Mouse (Mus musculus): ENCODE measurements around the gene Pdzk1.

Gene Pdzk1

GRCm38 (mm10) chr3:96828984-96829383 is at the start of gene Pdzk1, which contains the start of gene Cd160:
Pdzk1 (plus strand) TSS chr3:96829284.
Cd160 (minus strand) TSS chr3:96829351.
- DNase-seq (ENCODE audit: low spot score) = no peak

- no peak for DNase-seq (ENCODE audit: low spot score)
These were observed 46.8 kb upstream of the Pdzk1 start for GRCm38 (mm10) chr3:96782236-96782635.

- DNase-seq (ENCODE audit: low spot score) = no peak
These were observed 41.3 kb upstream of the Pdzk1 start for GRCm38 (mm10) chr3:96787784-96788183.

- DNase-seq (ENCODE audit: low spot score) = no peak
These were observed 40.6 kb upstream of the Pdzk1 start for GRCm38 (mm10) chr3:96788506-96788905.

- no peak for DNase-seq (ENCODE audit: low spot score)
These were observed 28.8 kb upstream of the Pdzk1 start for GRCm38 (mm10) chr3:96800254-96800653.

- DNase-seq (ENCODE audit: low spot score) = no peak
These were observed 26.9 kb upstream of the Pdzk1 start for GRCm38 (mm10) chr3:96802214-96802613.

- DNase-seq (ENCODE audit: low spot score) = no peak
These were observed 20.9 kb upstream of the Pdzk1 start for GRCm38 (mm10) chr3:96808136-96808535.

GRCm38 (mm10) chr3:96808651-96809050 is 20.4 kb upstream of the Pdzk1 start:
- DNase-seq (ENCODE audit: low spot score) = no peak

- no peak for DNase-seq (ENCODE audit: low spot score)
These were observed 17.9 kb upstream of the Pdzk1 start for GRCm38 (mm10) chr3:96811232-96811631.

GRCm38 (mm10) chr3:96812395-96813091 is 16.5 kb upstream of the Pdzk1 start:
- peak; percentile 91 for DNase-seq (ENCODE audit: low spot score)

GRCm38 (mm10) chr3:96813106-96813505 is 16.0 kb upstream of the Pdzk1 start:
- DNase-seq (ENCODE audit: low spot score) = no peak

GRCm38 (mm10) chr3:96813591-96814244 is 15.4 kb upstream of the Pdzk1 start:
- no peak for DNase-seq (ENCODE audit: low spot score)

- DNase-seq (ENCODE audit: low spot score) = no peak
These were observed 14.7 kb upstream of the Pdzk1 start for GRCm38 (mm10) chr3:96814342-96814741.

GRCm38 (mm10) chr3:96820116-96820915 is 8.8 kb upstream of the Pdzk1 start:
- no peak for DNase-seq (ENCODE audit: low spot score)

GRCm38 (mm10) chr3:96821581-96821980 is 7.5 kb upstream of the Pdzk1 start:
- DNase-seq (ENCODE audit: low spot score) = no peak

GRCm38 (mm10) chr3:96823701-96824100 is 5.4 kb upstream of the Pdzk1 start:
- no peak for DNase-seq (ENCODE audit: low spot score)

- DNase-seq (ENCODE audit: low spot score) = no peak
These were observed 4.5 kb upstream of the Pdzk1 start for GRCm38 (mm10) chr3:96824614-96825013.

GRCm38 (mm10) chr3:96825261-96825660 is 3.8 kb upstream of the Pdzk1 start:
- DNase-seq (ENCODE audit: low spot score) = no peak

- no peak for DNase-seq (ENCODE audit: low spot score)
These were observed 698 bp upstream of the Pdzk1 start for GRCm38 (mm10) chr3:96828308-96828864.

GRCm38 (mm10) chr3:96829856-96830255 is 772 bp downstream of the Pdzk1 start:
- no peak for DNase-seq (ENCODE audit: low spot score)

GRCm38 (mm10) chr3:96832930-96833329 is 3.8 kb downstream of the Pdzk1 start:
- DNase-seq (ENCODE audit: low spot score) = no peak

GRCm38 (mm10) chr3:96834587-96835348 is 5.7 kb downstream of the Pdzk1 start:
- DNase-seq (ENCODE audit: low spot score) = no peak

All from testis, postnatal 10 days (tissue).